Mouse (Mus musculus) testis, adult 2 months (tissue): ENCODE data around the gene Errfi1. TPM values are rescaled to one million over a fixed set of nuclear protein-coding genes. Genes with fewer than 3 reads are reported as not detected.
A peak's percentile ranks its signal among the peaks of the same experiment; 100 is the strongest.

Experiments
- H3K27ac ChIP-seq: fragments of 200-500 bp; 2 replicates; pipeline ENCODE4 v1.5.1; 2012; ENCODE audit warnings: low read depth, low read length; ENCODE audit not compliant: control insufficient read depth, insufficient read depth
- H3K27me3 ChIP-seq: fragments of 200-500 bp; 2 replicates; pipeline ENCODE4 v1.6.1; 2012; ENCODE audit warnings: mild to moderate bottlenecking, low read length, moderate library complexity; ENCODE audit not compliant: control insufficient read depth, insufficient read depth
- H3K36me3 ChIP-seq: fragments of 200-500 bp; 2 replicates; pipeline ENCODE4 v1.6.1; 2012; ENCODE audit warnings: mild to moderate bottlenecking, low read length; ENCODE audit not compliant: control insufficient read depth, insufficient read depth
- H3K4me1 ChIP-seq: fragments of 200-500 bp; 2 replicates; pipeline ENCODE4 v1.6.1; 2012; ENCODE audit warnings: low read length; ENCODE audit not compliant: control insufficient read depth, insufficient read depth
- H3K4me3 ChIP-seq: fragments of 200-500 bp; 2 replicates; pipeline ENCODE4 v1.5.1; 2012; ENCODE audit warnings: low read depth, mild to moderate bottlenecking, low read length, moderate library complexity, mixed read lengths; ENCODE audit not compliant: control insufficient read depth
- CTCF ChIP-seq: fragments of 200-500 bp; IDR thresholded peaks from 2 replicates; pipeline ENCODE4 v1.5.1; 2012; ENCODE audit warnings: low read depth, mild to moderate bottlenecking, inconsistent platforms, low read length, moderate library complexity; ENCODE audit not compliant: control insufficient read depth, insufficient read depth, insufficient replicate concordance
- POLR2A ChIP-seq: fragments of 200-500 bp; IDR thresholded peaks from 2 replicates; pipeline ENCODE4 v1.6.1; 2012; ENCODE audit warnings: low read depth, mild to moderate bottlenecking, inconsistent platforms, low read length, moderate library complexity; ENCODE audit not compliant: control insufficient read depth
- polyA plus RNA-seq: library from polyadenylated mRNA; depleted of rRNA; stranded (reverse); fragments of >200 nt; gene quantifications from 2 replicates; pipeline ENCODE4 v1.2.3, GENCODE M21; 2012

Gene Errfi1
- polyA plus RNA-seq, 1 experiment: 10.6 TPM

- Histone ChIP-seq H3K27me3 (no peaks in the 10 kb centered on the region), H3K4me3 (no peak overlapping the region), H3K4me1 (peaks cover 6% of the 10 kb centered on the region), H3K27ac (peak overlapping the region; percentile 34; the same call in 1 of the 2 replicates), H3K36me3 (no peaks in the 10 kb centered on the region)
- TF ChIP-seq CTCF (no peak), POLR2A (no peak)
Observed at GRCm38 (mm10) chr4:150831941-150832340, 21.8 kb upstream of the Errfi1 start.

- Histone ChIP-seq H3K27ac (no peak overlapping the region), H3K36me3 (no peaks in the 10 kb centered on the region), H3K27me3 (no peaks in the 10 kb centered on the region), H3K4me1 (peaks cover 10% of the 10 kb centered on the region), H3K4me3 (no peak overlapping the region)
- TF ChIP-seq CTCF: no peak
- TF ChIP-seq POLR2A: no peak
Observed at GRCm38 (mm10) chr4:150835163-150835562, 18.6 kb upstream of the Errfi1 start.

GRCm38 (mm10) chr4:150836258-150836657 lies 17.5 kb upstream of the Errfi1 start:
- no peaks in the 10 kb centered on the region for H3K36me3 ChIP-seq
- peak overlapping the region; percentile 34 for H3K4me3 ChIP-seq
- TF ChIP-seq CTCF (no peak), POLR2A (no peak)
- no peak overlapping the region for H3K27ac ChIP-seq
- no peaks in the 10 kb centered on the region for H3K27me3 ChIP-seq
- peaks cover 10% of the 10 kb centered on the region for H3K4me1 ChIP-seq

GRCm38 (mm10) chr4:150836961-150837360 lies 16.8 kb upstream of the Errfi1 start:
- H3K27me3 ChIP-seq: no peaks in the 10 kb centered on the region
- H3K36me3 ChIP-seq: no peaks in the 10 kb centered on the region
- no peak overlapping the region for H3K27ac ChIP-seq
- peak overlapping the region; percentile 8 for H3K4me3 ChIP-seq
- TF ChIP-seq CTCF (no peak), POLR2A (no peak)
- H3K4me1 ChIP-seq: peaks cover 10% of the 10 kb centered on the region

- no peak overlapping the region for H3K4me3 ChIP-seq
- H3K27ac ChIP-seq: no peak overlapping the region
- TF ChIP-seq CTCF (no peak), POLR2A (no peak)
Observed at GRCm38 (mm10) chr4:150837458-150837857, 16.3 kb upstream of the Errfi1 start.

GRCm38 (mm10) chr4:150842045-150842444 lies 11.7 kb upstream of the Errfi1 start:
- Histone ChIP-seq H3K27ac (peak overlapping the region; percentile 11; the same call in 1 of the 2 replicates), H3K36me3 (no peaks in the 10 kb centered on the region), H3K4me3 (no peak overlapping the region), H3K27me3 (no peaks in the 10 kb centered on the region), H3K4me1 (peaks cover 4% of the 10 kb centered on the region)
- TF ChIP-seq POLR2A: no peak

More at GRCm38 (mm10) chr4:150837458-150837857, 16.3 kb upstream of the Errfi1 start:
- Histone ChIP-seq H3K36me3 (no peaks in the 10 kb centered on the region), H3K4me1 (peaks cover 10% of the 10 kb centered on the region), H3K27me3 (no peaks in the 10 kb centered on the region)

GRCm38 (mm10) chr4:150843181-150843580 lies 10.5 kb upstream of the Errfi1 start:
- TF ChIP-seq CTCF: no peak
- TF ChIP-seq POLR2A: no peak
- H3K27me3 ChIP-seq: no peaks in the 10 kb centered on the region
- H3K36me3 ChIP-seq: no peaks in the 10 kb centered on the region
- no peaks in the 10 kb centered on the region for H3K4me1 ChIP-seq
- no peak overlapping the region for H3K4me3 ChIP-seq
- no peak overlapping the region for H3K27ac ChIP-seq

- H3K27ac ChIP-seq: no peak overlapping the region
- no peaks in the 10 kb centered on the region for H3K27me3 ChIP-seq
- H3K36me3 ChIP-seq: no peaks in the 10 kb centered on the region
- no peaks in the 10 kb centered on the region for H3K4me1 ChIP-seq
- TF ChIP-seq CTCF (no peak), POLR2A (no peak)
- H3K4me3 ChIP-seq: no peak overlapping the region
Observed at GRCm38 (mm10) chr4:150846316-150846715, 7.4 kb upstream of the Errfi1 start.
